Mouse (Mus musculus) heart, postnatal 36 days (tissue): ENCODE results near the gene Lysmd1. TPM values are rescaled to one million over a fixed set of nuclear protein-coding genes. Genes with fewer than 3 reads are reported as not detected.

Experiments used
- DNase-seq, 2 experiments: peaks; one replicate each; pipeline ENCODE4 v3.0.0; 2021 to 2022
- intact Hi-C: fragments of 180-260 bp; cut with DNase I; formaldehyde crosslinking; loops from one replicate; pipeline ENCODE4 v1.15.1; 2025
- microRNA-seq, 2 experiments: library from miRNA; unstranded; fragments of <30 nt; microRNA quantifications; one replicate each; pipeline ENCODE4 v1.2.0; 2021; ENCODE audit warnings: borderline number of aligned reads in 2 of 2
- total RNA-seq, 2 experiments: library from RNA; stranded (reverse); gene quantifications; 2 replicates each; pipeline ENCODE4 v1.2.3; 2021

The Lysmd1 gene
- total RNA-seq, 2 experiments from 2014 or later: 5.8 to 6.5 TPM

DNA sequence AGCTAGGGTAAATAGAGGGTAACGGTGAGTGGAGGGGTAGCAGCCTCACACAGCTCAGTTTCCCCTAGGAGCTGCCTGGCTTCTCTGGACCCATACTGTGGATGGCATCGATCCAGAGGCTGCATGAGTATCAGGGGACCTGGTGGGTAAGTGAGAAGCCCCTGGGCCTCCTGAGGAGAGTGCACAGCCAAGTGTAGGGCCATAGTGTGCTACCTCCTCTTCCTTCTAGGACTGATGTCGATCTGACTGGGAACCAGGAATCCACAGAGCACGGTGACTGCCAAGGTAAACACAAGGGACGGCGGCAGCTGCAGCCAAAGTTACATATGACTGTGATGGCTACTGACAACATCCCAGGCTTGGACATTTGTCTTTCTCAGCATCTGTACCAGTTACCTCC, 37.2 kb downstream of the Lysmd1 start:
- no peak for DNase-seq
- intact Hi-C loops: no loop called here

- no peak for DNase-seq
These were observed 38.8 kb downstream of the Lysmd1 start for GRCm38 (mm10) chr3:95172526-95173255.

GRCm38 (mm10) chr3:95173256-95173949, 39.5 kb downstream of the Lysmd1 start:
- intact Hi-C loops: no loop called here
- peak; percentile 33 to 34 for DNase-seq

More at GRCm38 (mm10) chr3:95172526-95173255, 38.8 kb downstream of the Lysmd1 start:
- intact Hi-C loops: no loop called here

GRCm38 (mm10) chr3:95174011-95174592, 40.2 kb downstream of the Lysmd1 start:
- intact Hi-C loops: loop anchor here (1.0 kb wide), 1 partner anchor 32 kb away; the partner anchor contains the start of gene Tnfaip8l2
- DNase-seq: peak; percentile 89 to 94

DNA sequence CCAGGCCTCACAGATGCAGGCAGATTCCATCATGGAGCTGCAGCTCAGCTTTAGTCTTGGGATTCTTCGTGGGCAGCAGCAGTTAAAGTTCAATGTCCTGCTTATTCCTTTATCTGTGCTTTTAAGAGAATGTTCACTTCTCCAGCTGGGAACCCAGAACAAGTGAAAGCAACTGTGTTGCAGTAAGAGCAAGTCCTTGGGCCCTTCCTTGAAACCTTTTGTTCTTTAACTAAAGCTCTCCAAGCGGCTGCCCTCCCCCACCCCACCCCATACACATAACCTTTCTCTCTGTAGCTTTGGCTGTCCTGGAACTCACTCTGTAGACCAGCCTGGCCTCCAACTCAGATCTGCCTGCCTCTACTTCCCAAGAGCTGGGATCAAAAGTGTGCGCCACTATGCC, 42.6 kb downstream of the Lysmd1 start:
- DNase-seq: no peak
- intact Hi-C loops: no loop called here

- intact Hi-C loops: no loop called here
- no peak for DNase-seq
These were observed 43.7 kb downstream of the Lysmd1 start for GRCm38 (mm10) chr3:95177583-95177982.

DNA sequence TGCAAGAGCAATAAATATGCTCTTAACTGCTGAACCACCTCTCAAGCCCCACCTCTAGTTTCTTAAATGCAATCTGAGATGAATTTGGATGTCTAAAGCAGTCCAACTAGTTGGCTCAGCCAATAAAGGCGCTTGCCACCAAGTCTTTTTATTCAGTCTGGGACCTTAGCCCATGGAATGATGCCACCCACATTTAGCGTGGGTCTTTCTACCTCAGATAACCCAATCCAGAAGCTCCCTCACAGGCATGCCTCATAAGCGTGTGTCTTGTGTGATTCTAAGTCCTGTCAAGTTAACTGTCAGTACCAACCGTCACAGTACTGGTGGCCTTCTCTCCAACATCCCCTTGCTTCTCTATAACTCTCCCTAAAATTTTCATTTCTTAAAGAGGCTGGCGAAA, 45.1 kb downstream of the Lysmd1 start:
- intact Hi-C loops: no loop called here
- DNase-seq: no peak

- no peak for DNase-seq
- intact Hi-C loops: no loop called here
These were observed 46.0 kb downstream of the Lysmd1 start for GRCm38 (mm10) chr3:95179890-95180289.

GRCm38 (mm10) chr3:95181841-95182240, 48.0 kb downstream of the Lysmd1 start:
- DNase-seq: no peak
- intact Hi-C loops: no loop called here

DNA sequence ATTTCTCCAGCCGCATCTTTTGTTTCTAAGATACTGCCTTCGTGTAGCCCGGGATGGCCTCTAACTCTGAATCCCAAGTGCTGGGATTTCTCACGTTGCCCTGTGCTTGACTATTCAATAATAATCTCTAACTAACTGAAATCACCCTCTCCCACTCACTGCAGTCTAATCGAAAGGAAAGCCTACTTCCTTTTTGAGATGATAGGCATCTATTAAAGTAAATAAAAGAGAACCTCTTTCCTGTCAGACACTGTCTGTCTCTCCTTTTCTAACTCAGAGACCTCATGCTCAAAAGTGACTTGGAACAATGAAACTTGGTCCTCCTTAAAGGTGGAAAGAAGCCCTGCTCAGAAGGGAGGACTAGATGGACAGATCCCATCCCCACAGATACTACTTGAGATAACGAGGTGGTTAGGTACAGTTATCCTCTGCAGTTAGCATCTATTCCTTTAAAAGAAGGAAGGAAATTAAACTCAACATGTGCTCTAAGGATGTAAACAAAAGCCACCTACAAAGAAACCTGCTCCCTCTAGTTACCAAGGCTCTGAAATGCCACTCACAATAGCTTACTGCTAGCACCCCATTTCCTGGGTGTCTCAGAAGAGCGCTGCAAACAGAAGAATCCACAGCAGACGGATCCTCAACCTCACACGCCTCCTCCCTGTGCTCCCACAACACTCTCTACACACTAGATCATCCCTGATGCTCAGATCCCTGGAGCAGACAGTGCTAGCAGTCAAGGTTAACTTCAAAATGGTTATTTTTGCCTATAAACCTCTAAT, 51.1 kb downstream of the Lysmd1 start:
- intact Hi-C loops: no loop called here

GRCm38 (mm10) chr3:95186100-95186499, 52.2 kb downstream of the Lysmd1 start:
- intact Hi-C loops: no loop called here
- no peak for DNase-seq

More for the DNA sequence above, 51.1 kb downstream of the Lysmd1 start:
- no peak for DNase-seq

- no peak for DNase-seq
- intact Hi-C loops: no loop called here
These were observed 53.0 kb downstream of the Lysmd1 start for GRCm38 (mm10) chr3:95186888-95187287.

Small RNA genes lying within 50 kb of the gene (microRNA-seq; reads per million reads assigned to microRNA genes)
- 0 reads per million in 2 experiments for gene Mir8099-1

Other genes starting within 250 kb of the Lysmd1 start
- gene Psmb4, start 247.1 kb upstream of the Lysmd1 start, total RNA-seq: 100 to 1,000 TPM; 231 to 243 TPM
- gene Selenbp1, start 201.0 kb upstream of the Lysmd1 start, total RNA-seq: 100 to 1,000 TPM; 110 to 122 TPM
- 1 to 10 TPM; 4.4 to 6.5 TPM for gene Rfx5, start 180.0 kb upstream of the Lysmd1 start, total RNA-seq
- gene Pi4kb, start 159.4 kb upstream of the Lysmd1 start, total RNA-seq: 10 to 100 TPM; 24.6 to 30.3 TPM
- gene Zfp687, start 118.6 kb upstream of the Lysmd1 start, total RNA-seq: 10 to 100 TPM; 11.4 to 15.8 TPM
- gene Psmd4, start 91.5 kb upstream of the Lysmd1 start, total RNA-seq: 100 to 1,000 TPM; 136 to 151 TPM
- 10 to 100 TPM; 16.5 to 17.1 TPM for gene Pip5k1a, start 27.2 kb upstream of the Lysmd1 start, total RNA-seq
- 10 to 100 TPM; 31.7 to 35.2 TPM for gene Vps72, start 23.1 kb upstream of the Lysmd1 start, total RNA-seq
- gene Tmod4, start 9.6 kb upstream of the Lysmd1 start, total RNA-seq: 10 to 100 TPM; 17.6 to 29.1 TPM
- gene Scnm1, start 77 bp upstream of the Lysmd1 start, total RNA-seq: 10 to 100 TPM; 24.1 to 37.5 TPM
- gene Tnfaip8l2, start 8.3 kb downstream of the Lysmd1 start, total RNA-seq: 1 to 10 TPM; 1.4 to 2.7 TPM
- 10 to 100 TPM in 1 of 2 experiments, 1 to 10 TPM in 1; 4.7 to 10.2 TPM for gene Sema6c, start 26.4 kb downstream of the Lysmd1 start, total RNA-seq
- 10 to 100 TPM; 10.9 to 11.7 TPM for gene Gabpb2, start 83.8 kb downstream of the Lysmd1 start, total RNA-seq
- gene Cdc42se1, start 94.6 kb downstream of the Lysmd1 start, total RNA-seq: 10 to 100 TPM; 20.4 to 22.8 TPM
- gene Mllt11, start 98.1 kb downstream of the Lysmd1 start, total RNA-seq: 1 to 10 TPM; 6.1 to 8.5 TPM
- not detected for gene Gm128, start 107.5 kb downstream of the Lysmd1 start, total RNA-seq
- gene Bnipl, start 117.1 kb downstream of the Lysmd1 start, total RNA-seq: not detected
- 10 to 100 TPM; 26.7 to 26.8 TPM for gene Mindy1, start 147.3 kb downstream of the Lysmd1 start, total RNA-seq
- 10 to 100 TPM; 24.1 to 26.6 TPM for gene Prune1, start 148.0 kb downstream of the Lysmd1 start, total RNA-seq
- under 1 TPM; 0.53 to 0.60 TPM for gene Anxa9, start 173.1 kb downstream of the Lysmd1 start, total RNA-seq
- 10 to 100 TPM; 36.4 to 45.9 TPM for gene Cers2, start 180.7 kb downstream of the Lysmd1 start, total RNA-seq
- 10 to 100 TPM; 12.6 to 13.8 TPM for gene Setdb1, start 223.1 kb downstream of the Lysmd1 start, total RNA-seq